Mouse (Mus musculus): ENCODE data around the gene Jdp2. TPM values are rescaled to one million over a fixed set of nuclear protein-coding genes. Genes with fewer than 3 reads are reported as not detected.

The Jdp2 gene
- polyA plus RNA-seq, 1 experiment: 55.9 TPM

- no peak for TF ChIP-seq POLR2A (IDR thresholded peaks at IDR 0.05; ENCODE audit: extremely low read depth, insufficient read depth, low read length)
- no peak for TF ChIP-seq CTCF (IDR thresholded peaks at IDR 0.05; ENCODE audit: extremely low read depth, insufficient read depth, low read length)
- no peak overlapping the region for H3K27ac ChIP-seq (ENCODE audit: insufficient read depth, low read length)
Measured at GRCm38 (mm10) chr12:85624652-85625051, 25.8 kb downstream of the Jdp2 start.

GRCm38 (mm10) chr12:85625852-85626251 lies 27.0 kb downstream of the Jdp2 start:
- H3K27ac ChIP-seq (ENCODE audit: insufficient read depth, low read length): no peak overlapping the region
- no peak overlapping the region for H3K4me3 ChIP-seq (ENCODE audit: insufficient read depth, low read length)
- no peak for TF ChIP-seq CTCF (IDR thresholded peaks at IDR 0.05; ENCODE audit: extremely low read depth, insufficient read depth, low read length)
- TF ChIP-seq POLR2A (IDR thresholded peaks at IDR 0.05; ENCODE audit: extremely low read depth, insufficient read depth, low read length): no peak
- H3K4me1 ChIP-seq (ENCODE audit: control insufficient read depth, insufficient read depth, low read length): peaks cover 14% of the 10 kb centered on the region; the same call in 1 of the 2 replicates

More at GRCm38 (mm10) chr12:85624652-85625051, 25.8 kb downstream of the Jdp2 start:
- H3K4me1 ChIP-seq (ENCODE audit: control insufficient read depth, insufficient read depth, low read length): peaks cover 18% of the 10 kb centered on the region
- no peak overlapping the region for H3K4me3 ChIP-seq (ENCODE audit: insufficient read depth, low read length)

- peaks cover 9% of the 10 kb centered on the region; the same call in 1 of the 2 replicates for H3K4me1 ChIP-seq (ENCODE audit: control insufficient read depth, insufficient read depth, low read length)
- H3K27ac ChIP-seq (ENCODE audit: insufficient read depth, low read length): no peak overlapping the region
- no peak overlapping the region for H3K4me3 ChIP-seq (ENCODE audit: insufficient read depth, low read length)
- TF ChIP-seq CTCF (IDR thresholded peaks at IDR 0.05; ENCODE audit: extremely low read depth, insufficient read depth, low read length): no peak
- TF ChIP-seq POLR2A (IDR thresholded peaks at IDR 0.05; ENCODE audit: extremely low read depth, insufficient read depth, low read length): no peak
Measured at GRCm38 (mm10) chr12:85629661-85630481, 31.0 kb downstream of the Jdp2 start.

DNA sequence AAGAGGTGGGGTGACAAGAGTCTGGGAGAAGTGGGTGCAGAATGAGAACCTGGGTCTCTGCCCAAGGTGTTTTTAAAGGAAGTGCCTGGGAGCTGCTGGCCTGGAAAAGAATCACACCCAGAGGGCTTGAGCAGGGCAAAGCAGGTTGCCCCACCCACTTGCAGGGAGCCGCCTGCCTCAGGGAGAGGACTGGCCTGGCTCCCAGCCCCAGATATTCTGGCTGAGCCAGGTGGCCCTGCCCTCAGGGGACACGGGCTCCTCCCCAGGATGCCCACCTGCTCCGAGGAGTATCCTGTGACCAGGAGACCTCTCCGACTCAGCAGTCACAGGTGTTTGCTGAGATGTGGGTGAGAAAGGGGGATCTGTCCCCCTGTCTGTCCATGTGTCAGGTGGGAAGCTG lies 32.4 kb downstream of the Jdp2 start:
- H3K4me1 ChIP-seq (ENCODE audit: control insufficient read depth, insufficient read depth, low read length): peaks cover 9% of the 10 kb centered on the region; the same call in 1 of the 2 replicates
- TF ChIP-seq CTCF (IDR thresholded peaks at IDR 0.05; ENCODE audit: extremely low read depth, insufficient read depth, low read length) (no peak), POLR2A (IDR thresholded peaks at IDR 0.05; ENCODE audit: extremely low read depth, insufficient read depth, low read length) (no peak)
- H3K4me3 ChIP-seq (ENCODE audit: insufficient read depth, low read length): no peak overlapping the region
- H3K27ac ChIP-seq (ENCODE audit: insufficient read depth, low read length): no peak overlapping the region

GRCm38 (mm10) chr12:85632321-85632720 lies 33.5 kb downstream of the Jdp2 start:
- TF ChIP-seq CTCF (IDR thresholded peaks at IDR 0.05; ENCODE audit: extremely low read depth, insufficient read depth, low read length): no peak
- TF ChIP-seq POLR2A (IDR thresholded peaks at IDR 0.05; ENCODE audit: extremely low read depth, insufficient read depth, low read length): no peak
- Histone ChIP-seq H3K27ac (ENCODE audit: insufficient read depth, low read length) (no peak overlapping the region), H3K4me1 (ENCODE audit: control insufficient read depth, insufficient read depth, low read length) (peaks cover 7% of the 10 kb centered on the region; the same call in 1 of the 2 replicates)

GRCm38 (mm10) chr12:85637932-85638331 lies 39.1 kb downstream of the Jdp2 start:
- Histone ChIP-seq H3K4me3 (ENCODE audit: insufficient read depth, low read length) (no peak overlapping the region), H3K4me1 (ENCODE audit: control insufficient read depth, insufficient read depth, low read length) (peaks cover 6% of the 10 kb centered on the region; the same call in 1 of the 2 replicates), H3K27ac (ENCODE audit: insufficient read depth, low read length) (no peak overlapping the region)
- TF ChIP-seq CTCF (IDR thresholded peaks at IDR 0.05; ENCODE audit: extremely low read depth, insufficient read depth, low read length) (no peak), POLR2A (IDR thresholded peaks at IDR 0.05; ENCODE audit: extremely low read depth, insufficient read depth, low read length) (no peak)

More at GRCm38 (mm10) chr12:85632321-85632720, 33.5 kb downstream of the Jdp2 start:
- H3K4me3 ChIP-seq (ENCODE audit: insufficient read depth, low read length): no peak overlapping the region

GRCm38 (mm10) chr12:85638541-85639325 lies 39.9 kb downstream of the Jdp2 start:
- no peak overlapping the region for H3K27ac ChIP-seq (ENCODE audit: insufficient read depth, low read length)
- no peak for TF ChIP-seq POLR2A (IDR thresholded peaks at IDR 0.05; ENCODE audit: extremely low read depth, insufficient read depth, low read length)
- TF ChIP-seq CTCF (IDR thresholded peaks at IDR 0.05; ENCODE audit: extremely low read depth, insufficient read depth, low read length): no peak

GRCm38 (mm10) chr12:85639326-85640008 lies 40.6 kb downstream of the Jdp2 start:
- no peak overlapping the region for H3K4me3 ChIP-seq (ENCODE audit: insufficient read depth, low read length)
- no peak overlapping the region for H3K27ac ChIP-seq (ENCODE audit: insufficient read depth, low read length)
- TF ChIP-seq POLR2A (IDR thresholded peaks at IDR 0.05; ENCODE audit: extremely low read depth, insufficient read depth, low read length) (no peak), CTCF (IDR thresholded peaks at IDR 0.05; ENCODE audit: extremely low read depth, insufficient read depth, low read length) (no peak)

More at GRCm38 (mm10) chr12:85638541-85639325, 39.9 kb downstream of the Jdp2 start:
- Histone ChIP-seq H3K4me3 (ENCODE audit: insufficient read depth, low read length) (no peak overlapping the region), H3K4me1 (ENCODE audit: control insufficient read depth, insufficient read depth, low read length) (peaks cover 6% of the 10 kb centered on the region; the same call in 1 of the 2 replicates)

More at GRCm38 (mm10) chr12:85639326-85640008, 40.6 kb downstream of the Jdp2 start:
- peaks cover 6% of the 10 kb centered on the region; the same call in 1 of the 2 replicates for H3K4me1 ChIP-seq (ENCODE audit: control insufficient read depth, insufficient read depth, low read length)

Measured in cortical plate, adult 2 months (tissue).